Mouse (Mus musculus) embryonic fibroblast, embryonic 13.5 days (primary cell): ENCODE measurements around the gene Fmnl2. TPM values are rescaled to one million over a fixed set of nuclear protein-coding genes. Genes with fewer than 3 reads are reported as not detected.

Experiments
- H3K27ac ChIP-seq: 2 replicates; pipeline ENCODE4 v1.5.1; 2012; ENCODE audit warnings: low read length, control low read depth, inconsistent platforms; ENCODE audit not compliant: insufficient read depth
- H3K4me1 ChIP-seq: 2 replicates; pipeline ENCODE4 v1.6.1; 2011; ENCODE audit warnings: low read length; ENCODE audit not compliant: control insufficient read depth, insufficient read depth
- H3K4me3 ChIP-seq: 2 replicates; pipeline ENCODE4 v1.5.1; 2011; ENCODE audit warnings: mild to moderate bottlenecking, control low read depth, low read length; ENCODE audit not compliant: insufficient read depth
- CTCF ChIP-seq: IDR thresholded peaks from 2 replicates; pipeline ENCODE4 v1.5.1; 2011; ENCODE audit warnings: mild to moderate bottlenecking, control low read depth, low read length, moderate library complexity, borderline replicate concordance; ENCODE audit not compliant: insufficient read depth
- POLR2A ChIP-seq: IDR thresholded peaks from 2 replicates; pipeline ENCODE4 v1.6.1; 2011; ENCODE audit warnings: low read depth, mild to moderate bottlenecking, control low read depth, low read length, moderate library complexity
- polyA plus RNA-seq: library from polyadenylated mRNA; stranded (reverse); fragments of >200 nt; gene quantifications from 2 replicates; pipeline ENCODE4 v1.2.4, GENCODE M21; 2011; ENCODE audit warnings: low read depth; ENCODE audit not compliant: missing spikeins, insufficient read length

Gene Fmnl2
- polyA plus RNA-seq, 1 experiment: 63.0 TPM

DNA sequence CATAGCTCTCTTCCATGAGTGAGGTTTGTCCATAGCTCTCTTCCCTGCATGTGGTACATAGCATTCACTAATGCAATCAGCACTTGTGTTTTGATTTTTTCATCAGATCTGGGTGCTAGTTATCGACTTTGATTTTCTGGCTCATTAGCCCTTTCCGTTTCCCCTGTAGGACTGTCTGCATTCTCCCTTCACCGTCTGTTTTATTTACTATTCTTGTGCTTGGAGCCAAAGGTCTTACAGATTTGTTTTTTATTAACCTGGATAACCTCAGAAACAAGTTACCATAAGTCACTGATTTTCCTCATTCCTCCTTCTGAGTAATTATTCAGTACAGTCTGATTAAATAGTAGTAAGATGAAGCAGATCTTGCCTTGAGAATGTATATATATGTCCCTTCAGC lies 44.8 kb downstream of the Fmnl2 start:
- no peak for TF ChIP-seq POLR2A
- TF ChIP-seq CTCF: no peak
- Histone ChIP-seq H3K27ac (no peak overlapping the region), H3K4me3 (no peak overlapping the region), H3K4me1 (no peaks in the 10 kb centered on the region)

DNA sequence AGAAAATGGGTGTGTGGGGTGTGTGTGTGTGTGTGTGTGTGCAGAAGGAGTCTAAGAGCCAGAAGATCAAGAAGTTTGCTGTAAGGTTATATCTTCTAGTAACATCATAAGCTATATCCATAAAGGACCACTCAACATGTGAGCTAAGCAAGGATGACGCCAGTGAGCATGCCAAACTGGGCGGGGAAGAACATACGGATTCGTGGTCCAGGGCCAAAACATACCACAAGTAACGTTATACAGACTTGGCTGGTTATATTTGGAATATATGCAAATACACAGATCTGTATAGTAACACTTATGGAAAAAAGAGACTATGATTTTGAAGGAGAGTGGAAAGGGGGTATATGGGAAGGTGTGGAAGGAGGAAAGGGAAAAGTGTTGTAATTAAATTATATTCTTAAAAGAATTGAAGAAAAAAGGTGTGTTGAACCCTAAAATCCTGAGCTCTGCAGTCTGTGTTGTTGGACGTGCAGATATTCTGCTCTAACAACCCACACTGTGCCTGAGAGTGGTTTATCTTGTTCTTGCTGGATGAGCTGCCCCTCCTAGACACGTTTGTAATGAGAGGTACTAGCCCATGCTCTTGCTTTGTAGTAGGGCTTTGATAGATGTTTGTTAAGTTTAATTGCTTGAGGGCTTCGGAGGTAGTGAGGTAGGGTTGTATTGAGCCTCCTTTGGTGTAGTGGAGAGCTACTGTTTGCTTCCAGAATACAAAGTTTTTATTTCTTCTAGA lies 45.7 kb downstream of the Fmnl2 start:
- Histone ChIP-seq H3K27ac (no peak overlapping the region), H3K4me1 (no peaks in the 10 kb centered on the region), H3K4me3 (no peak overlapping the region)
- TF ChIP-seq CTCF: no peak
- no peak for TF ChIP-seq POLR2A

DNA sequence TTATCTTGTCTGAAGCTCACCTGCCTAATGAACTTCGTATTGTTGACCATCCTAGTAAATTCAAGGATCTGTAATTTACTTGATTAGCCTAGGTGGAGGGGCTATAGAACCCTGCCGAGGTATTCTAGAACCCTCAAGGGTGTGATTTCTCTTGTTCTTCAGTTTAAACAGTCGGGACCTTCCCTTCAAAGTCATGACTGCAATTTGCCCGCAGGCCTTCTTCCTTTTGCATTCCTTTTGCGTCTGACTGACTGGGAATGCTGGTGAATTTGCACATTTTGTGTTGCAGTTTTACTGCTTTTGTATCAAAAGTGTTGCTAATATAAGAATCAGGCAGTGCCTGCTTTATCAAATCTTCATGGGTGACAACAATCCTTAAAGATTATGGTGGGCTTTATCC lies 46.9 kb downstream of the Fmnl2 start:
- TF ChIP-seq POLR2A (no peak), CTCF (no peak)
- H3K4me3 ChIP-seq: no peak overlapping the region
- no peaks in the 10 kb centered on the region for H3K4me1 ChIP-seq
- no peak overlapping the region for H3K27ac ChIP-seq

GRCm38 (mm10) chr2:52913311-52913710 lies 55.7 kb downstream of the Fmnl2 start:
- H3K27ac ChIP-seq: no peak overlapping the region
- peaks cover 4% of the 10 kb centered on the region for H3K4me1 ChIP-seq
- no peak overlapping the region for H3K4me3 ChIP-seq
- TF ChIP-seq POLR2A (no peak), CTCF (no peak)

DNA sequence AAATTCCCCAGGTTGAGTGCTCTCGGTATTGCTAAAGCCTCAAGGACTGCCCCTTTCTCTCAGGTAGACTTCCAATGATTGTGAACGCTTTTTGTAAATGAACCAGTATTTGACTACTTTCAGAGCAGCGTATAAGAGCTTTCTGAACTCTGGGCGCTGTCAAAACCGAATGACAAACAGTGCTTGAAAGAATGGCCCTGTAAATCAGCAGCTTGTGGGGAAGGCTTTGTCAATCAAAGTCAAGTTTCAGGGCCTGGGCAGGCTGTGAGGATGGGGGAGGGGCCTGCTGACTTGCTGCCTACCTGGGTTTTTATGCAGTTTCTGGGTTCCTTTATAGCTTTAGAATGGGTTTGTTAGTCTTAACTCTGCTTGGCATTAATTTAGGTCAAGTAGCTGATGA lies 56.1 kb downstream of the Fmnl2 start:
- Histone ChIP-seq H3K4me1 (peaks cover 4% of the 10 kb centered on the region), H3K4me3 (no peak overlapping the region), H3K27ac (no peak overlapping the region)
- TF ChIP-seq CTCF (no peak), POLR2A (no peak)

DNA sequence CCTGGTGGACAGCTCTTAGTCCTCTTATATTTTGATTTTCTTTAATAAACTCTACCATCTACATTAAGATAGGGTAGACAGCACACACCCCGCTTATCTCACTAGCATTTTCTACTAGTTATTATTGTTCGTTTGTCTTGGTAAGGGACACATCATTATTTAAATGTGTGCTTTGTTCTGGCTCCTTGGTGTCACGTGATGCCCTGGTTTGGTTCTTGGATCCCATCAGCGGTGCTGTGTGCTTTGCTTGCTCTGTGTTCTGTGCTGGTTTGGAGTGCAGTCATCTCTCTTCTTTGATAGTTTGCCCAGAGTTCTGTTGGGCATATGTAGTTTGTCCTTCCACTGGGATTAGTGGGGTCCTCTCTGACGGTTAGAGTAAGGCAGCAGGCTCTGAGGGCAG lies 57.9 kb downstream of the Fmnl2 start:
- TF ChIP-seq POLR2A: no peak
- no peak for TF ChIP-seq CTCF
- H3K27ac ChIP-seq: no peak overlapping the region
- H3K4me3 ChIP-seq: no peak overlapping the region
- H3K4me1 ChIP-seq: peaks cover 4% of the 10 kb centered on the region

GRCm38 (mm10) chr2:52918094-52918493 lies 60.4 kb downstream of the Fmnl2 start:
- no peak overlapping the region for H3K4me3 ChIP-seq
- H3K4me1 ChIP-seq: peaks cover 4% of the 10 kb centered on the region
- no peak for TF ChIP-seq CTCF
- TF ChIP-seq POLR2A: no peak
- H3K27ac ChIP-seq: no peak overlapping the region

DNA sequence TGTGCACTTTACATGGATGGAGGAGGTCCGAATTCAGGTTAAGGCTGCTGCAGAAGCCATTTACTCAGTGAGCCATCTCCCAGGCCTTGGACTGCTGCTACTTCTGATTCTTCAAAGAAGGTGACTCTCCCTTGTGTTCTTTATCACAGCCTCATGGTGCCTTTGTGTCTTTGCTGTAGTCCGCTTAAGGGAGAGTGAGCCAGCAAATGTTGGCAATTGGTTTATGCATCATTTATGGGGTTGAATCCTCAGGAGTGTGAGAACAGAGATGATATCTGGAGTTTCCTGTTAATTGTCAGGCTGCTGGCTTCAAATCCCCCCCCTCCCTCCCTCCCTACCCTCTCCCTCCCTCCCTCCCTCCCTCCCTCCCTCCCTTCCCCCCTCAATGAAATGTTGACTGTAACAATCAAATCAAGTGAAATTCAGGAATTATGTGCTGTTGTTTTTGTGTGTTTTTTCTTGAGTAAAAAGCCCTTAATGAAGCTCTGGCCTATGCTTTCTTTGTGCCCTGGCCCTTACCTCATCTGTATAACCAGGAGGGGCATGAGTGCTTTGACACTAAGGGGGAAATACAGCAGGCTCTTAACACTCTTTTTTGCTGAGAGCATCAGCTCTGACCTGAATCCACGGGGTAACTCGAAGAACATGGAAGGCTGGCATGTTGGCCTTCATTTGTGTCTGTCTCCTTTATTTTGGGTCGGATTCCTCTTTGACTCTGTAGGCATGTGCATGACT lies 63.2 kb downstream of the Fmnl2 start:
- no peak overlapping the region for H3K4me3 ChIP-seq
- no peak overlapping the region for H3K27ac ChIP-seq
- peaks cover 4% of the 10 kb centered on the region for H3K4me1 ChIP-seq
- TF ChIP-seq CTCF: no peak
- TF ChIP-seq POLR2A: no peak

- H3K4me1 ChIP-seq: no peaks in the 10 kb centered on the region
- TF ChIP-seq POLR2A (no peak), CTCF (no peak)
- no peak overlapping the region for H3K27ac ChIP-seq
- no peak overlapping the region for H3K4me3 ChIP-seq
These were observed 67.4 kb downstream of the Fmnl2 start for GRCm38 (mm10) chr2:52925062-52925461.

- TF ChIP-seq CTCF (no peak), POLR2A (no peak)
- Histone ChIP-seq H3K27ac (no peak overlapping the region), H3K4me1 (peaks cover 5% of the 10 kb centered on the region), H3K4me3 (no peak overlapping the region)
These were observed 69.7 kb downstream of the Fmnl2 start for GRCm38 (mm10) chr2:52927381-52927780.
